Mouse (Mus musculus): ENCODE results near the gene Trove2. TPM values are rescaled to one million over a fixed set of nuclear protein-coding genes. Genes with fewer than 3 reads are reported as not detected.

Gene Trove2
- total RNA-seq (2021), result 10 to 100 TPM; 27.5 to 30.8 TPM

GRCm38 (mm10) chr1:143776446-143777411 is at the start of gene Trove2, which contains the start of gene Uchl5:
Gene Trove2 (minus strand): TSS chr1:143777068.
Gene Uchl5 (plus strand): TSS chr1:143777272.
- intact Hi-C loops (cut with DNase I), result no loop called here
- peak; percentile 96 to 99 for DNase-seq (ENCODE audit: extremely low spot score in 1 of 2, low spot score in 2 of 2)

- intact Hi-C loops (cut with DNase I), result no loop called here
- DNase-seq (ENCODE audit: extremely low spot score in 1 of 2, low spot score in 2 of 2), result no peak
Observed at GRCm38 (mm10) chr1:143822677-143823076, 45.8 kb upstream of the Trove2 start.

- intact Hi-C loops (cut with DNase I), result no loop called here
- DNase-seq (ENCODE audit: extremely low spot score in 1 of 2, low spot score in 2 of 2), result no peak
Observed at GRCm38 (mm10) chr1:143820096-143820877, 43.4 kb upstream of the Trove2 start.

- intact Hi-C loops (cut with DNase I), result no loop called here
- DNase-seq (ENCODE audit: extremely low spot score in 1 of 2, low spot score in 2 of 2), result peak; percentile 50 to 86
Observed at GRCm38 (mm10) chr1:143813676-143814360, 37.0 kb upstream of the Trove2 start.

- no peak for DNase-seq (ENCODE audit: extremely low spot score in 1 of 2, low spot score in 2 of 2)
- intact Hi-C loops (cut with DNase I), result loop anchor here (10.0 kb wide), 1 partner anchor 386 kb away; no protein-coding TSS in a partner anchor
Observed at GRCm38 (mm10) chr1:143809062-143809461, 32.2 kb upstream of the Trove2 start.

- intact Hi-C loops (cut with DNase I), result loop anchor here (2.0 to 10.0 kb wide), 3 partner anchors 203 to 579 kb away; no protein-coding TSS in a partner anchor
- DNase-seq (ENCODE audit: extremely low spot score in 1 of 2, low spot score in 2 of 2), result peak in 1 of 2 experiments; percentile 76
Observed at GRCm38 (mm10) chr1:143803537-143803936, 26.7 kb upstream of the Trove2 start.

GRCm38 (mm10) chr1:143788584-143789227 is 11.8 kb upstream of the Trove2 start:
- intact Hi-C loops (cut with DNase I), result no loop called here
- DNase-seq (ENCODE audit: extremely low spot score in 1 of 2, low spot score in 2 of 2), result no peak

- intact Hi-C loops (cut with DNase I), result no loop called here
- DNase-seq (ENCODE audit: extremely low spot score in 1 of 2, low spot score in 2 of 2), result peak in 1 of 2 experiments; percentile 12
Observed at GRCm38 (mm10) chr1:143777558-143778218, 820 bp upstream of the Trove2 start.

- DNase-seq (ENCODE audit: extremely low spot score in 1 of 2, low spot score in 2 of 2), result no peak
- intact Hi-C loops (cut with DNase I), result no loop called here
Observed at GRCm38 (mm10) chr1:143773909-143774308, 3.0 kb downstream of the Trove2 start.

- intact Hi-C loops (cut with DNase I), result no loop called here
- DNase-seq (ENCODE audit: extremely low spot score in 1 of 2, low spot score in 2 of 2), result no peak
Observed at GRCm38 (mm10) chr1:143773082-143773481, 3.8 kb downstream of the Trove2 start.

GRCm38 (mm10) chr1:143770444-143771109 is 6.3 kb downstream of the Trove2 start:
- intact Hi-C loops (cut with DNase I), result no loop called here
- DNase-seq (ENCODE audit: extremely low spot score in 1 of 2, low spot score in 2 of 2), result peak in 1 of 2 experiments; percentile 26

- no peak for DNase-seq (ENCODE audit: extremely low spot score in 1 of 2, low spot score in 2 of 2)
- intact Hi-C loops (cut with DNase I), result no loop called here
Observed at GRCm38 (mm10) chr1:143766238-143766637, 10.6 kb downstream of the Trove2 start.

GRCm38 (mm10) chr1:143765801-143766200 is 11.1 kb downstream of the Trove2 start:
- no peak for DNase-seq (ENCODE audit: extremely low spot score in 1 of 2, low spot score in 2 of 2)
- intact Hi-C loops (cut with DNase I), result no loop called here

- intact Hi-C loops (cut with DNase I), result no loop called here
- DNase-seq (ENCODE audit: extremely low spot score in 1 of 2, low spot score in 2 of 2), result no peak
Observed at GRCm38 (mm10) chr1:143764443-143764842, 12.4 kb downstream of the Trove2 start.

- intact Hi-C loops (cut with DNase I), result no loop called here
- no peak for DNase-seq (ENCODE audit: extremely low spot score in 1 of 2, low spot score in 2 of 2)
Observed at GRCm38 (mm10) chr1:143762159-143762558, 14.7 kb downstream of the Trove2 start.

- DNase-seq (ENCODE audit: extremely low spot score in 1 of 2, low spot score in 2 of 2), result no peak
- intact Hi-C loops (cut with DNase I), result no loop called here
Observed at GRCm38 (mm10) chr1:143745871-143746270, 31.0 kb downstream of the Trove2 start.

GRCm38 (mm10) chr1:143742186-143742585 is 34.7 kb downstream of the Trove2 start:
- no peak for DNase-seq (ENCODE audit: extremely low spot score in 1 of 2, low spot score in 2 of 2)

More at GRCm38 (mm10) chr1:143742186-143742585, 34.7 kb downstream of the Trove2 start:
- intact Hi-C loops (cut with DNase I), result no loop called here
